Mouse (Mus musculus) cerebellum, adult 11-12 months (tissue): ENCODE results near the gene Samd4b.
A peak's percentile ranks its signal among the peaks of the same experiment; 100 is the strongest.

Experiments
- DNase-seq: peaks from one replicate; pipeline ENCODE4 v3.0.0; 2022

Gene Samd4b

DNA sequence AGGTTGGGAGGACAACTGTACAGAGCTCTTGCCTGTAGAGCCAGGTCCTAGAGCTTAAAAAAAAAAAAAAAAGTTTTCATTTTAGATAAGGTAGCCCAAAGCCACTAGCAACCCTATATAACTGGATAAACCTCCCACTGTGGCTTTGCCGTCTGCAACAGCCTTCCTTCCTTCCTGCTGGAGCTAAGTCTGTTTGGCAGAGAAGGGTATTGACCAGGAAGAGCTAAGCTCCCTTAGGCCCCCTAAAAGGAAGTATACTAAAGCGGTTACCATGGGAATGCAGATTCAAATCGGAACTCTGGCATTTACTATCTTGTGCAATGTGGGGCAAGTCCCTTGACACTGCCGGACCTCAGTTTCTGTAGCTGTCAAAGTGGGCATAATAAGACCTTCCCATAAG is 155.3 kb downstream of the Samd4b start:
- no peak for DNase-seq

DNA sequence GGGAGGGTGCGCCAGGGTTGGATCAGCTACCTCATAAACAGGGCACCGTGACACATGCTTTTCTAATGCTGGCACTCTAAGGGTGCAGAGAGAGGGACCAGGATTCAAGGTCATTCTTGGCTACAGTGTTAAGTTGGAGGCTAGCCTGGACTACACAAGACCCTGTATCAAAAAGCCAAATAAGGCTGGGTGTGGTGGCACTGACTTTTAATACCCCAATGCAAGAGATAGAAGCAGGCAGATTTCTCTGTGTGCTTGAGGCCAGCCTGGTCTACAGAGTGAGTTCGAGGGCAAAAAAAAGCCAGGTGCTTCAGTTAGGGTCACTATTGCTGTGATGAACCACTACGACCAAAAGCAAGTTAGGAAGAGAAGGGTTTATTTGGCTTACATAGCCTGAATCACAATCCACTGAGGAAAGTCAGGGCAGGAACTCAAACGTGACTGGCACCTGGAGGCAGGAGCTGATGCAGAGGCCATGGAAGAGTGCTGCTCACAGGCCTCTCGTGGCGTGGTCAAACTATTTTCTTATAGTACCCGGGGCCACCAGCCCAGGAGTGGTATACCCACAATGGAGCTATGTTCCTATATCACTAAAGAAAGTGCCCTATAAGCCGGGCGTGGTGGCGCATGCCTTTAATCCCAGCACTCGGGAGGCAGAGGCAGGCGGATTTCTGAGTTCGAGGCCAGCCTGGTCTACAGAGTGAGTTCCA is 156.0 kb downstream of the Samd4b start:
- no peak for DNase-seq

DNA sequence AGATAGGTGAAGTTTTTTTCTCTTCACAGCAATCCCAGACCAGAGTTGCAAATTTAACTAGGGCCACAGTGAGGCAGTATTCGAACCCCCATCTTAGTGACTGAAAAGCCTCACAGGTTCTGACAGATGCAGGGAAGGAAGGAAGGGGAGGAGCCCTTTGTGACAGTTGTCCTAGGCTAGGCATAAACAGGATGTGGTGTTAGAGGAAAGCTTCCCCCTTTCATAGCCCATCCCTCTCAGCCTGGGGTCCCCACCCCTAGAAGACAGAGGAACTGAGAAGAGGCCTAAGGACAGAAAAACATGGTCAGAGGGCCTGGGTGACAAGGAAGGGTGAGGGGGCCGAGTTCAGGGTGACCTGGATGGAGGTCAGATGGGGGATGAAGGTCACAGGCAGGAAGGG is 157.2 kb downstream of the Samd4b start:
- DNase-seq: no peak

DNA sequence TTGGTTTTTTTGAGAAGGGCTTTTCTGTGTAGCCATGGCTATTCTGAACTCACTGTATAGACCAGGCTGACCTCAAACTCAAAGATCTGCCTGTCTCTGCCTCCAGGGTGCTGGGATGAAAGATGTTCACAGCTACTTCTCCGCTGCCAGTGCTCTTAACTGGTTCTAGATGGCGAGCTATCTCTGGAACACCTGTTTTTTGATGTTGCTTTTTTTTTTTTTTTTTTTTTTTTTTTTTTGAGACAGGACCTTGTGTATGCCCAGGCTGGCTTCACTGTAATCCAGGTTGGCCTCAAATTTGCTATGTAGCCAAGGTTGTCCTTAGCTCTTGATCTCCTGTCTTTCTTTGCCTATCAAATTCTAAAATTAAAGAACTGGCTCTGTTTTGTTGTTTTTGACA is 159.2 kb downstream of the Samd4b start:
- no peak for DNase-seq

DNA sequence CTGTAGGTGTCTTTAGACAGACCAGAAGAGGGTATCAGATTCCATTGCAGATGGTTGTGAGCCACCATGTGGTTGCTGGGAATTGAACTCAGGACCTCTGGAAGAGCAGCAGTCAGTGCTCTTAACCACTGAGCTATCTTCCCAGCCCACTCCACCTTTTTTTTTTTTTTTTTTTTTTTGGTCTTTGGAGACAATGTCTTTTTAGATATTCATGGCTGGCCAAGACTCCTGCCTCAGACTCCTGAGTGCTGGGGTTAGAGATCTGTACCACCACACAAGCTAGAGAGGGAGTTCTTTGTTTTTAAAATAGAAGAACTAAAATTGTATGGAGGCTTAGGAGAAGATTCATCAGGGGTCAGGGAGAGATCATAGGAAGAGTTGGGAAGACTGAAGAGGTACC is 160.0 kb downstream of the Samd4b start:
- no peak for DNase-seq

DNA sequence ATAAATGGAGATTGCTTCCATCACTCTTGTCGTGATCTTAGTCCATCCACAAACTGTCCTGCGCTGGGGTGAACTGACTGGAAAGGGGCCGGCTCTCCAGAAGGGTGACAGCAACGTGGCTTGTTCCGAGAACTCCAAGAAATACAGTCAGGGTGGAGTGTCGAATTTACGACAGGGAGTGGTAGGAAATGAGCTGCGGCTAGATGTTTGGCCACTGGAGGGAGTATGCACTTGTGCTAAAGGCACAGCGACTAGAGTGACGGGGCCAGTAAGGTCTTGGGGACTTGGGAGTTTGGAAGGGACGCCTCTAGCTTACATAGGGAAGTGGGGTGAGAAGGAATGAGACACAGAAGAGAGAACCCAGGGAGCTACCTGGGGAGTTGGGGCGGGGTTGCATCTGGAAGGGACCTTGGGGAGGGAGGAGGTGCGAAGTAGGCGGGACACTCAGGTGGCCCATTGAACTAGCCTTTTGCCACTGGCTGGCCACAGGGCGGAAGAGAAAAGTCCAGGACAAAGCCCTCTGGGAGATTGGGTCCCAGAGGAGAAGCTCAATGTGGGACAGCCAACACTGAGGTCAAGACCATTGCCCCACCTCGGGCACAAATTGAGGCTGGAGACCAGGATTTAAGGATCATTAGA is 160.9 kb downstream of the Samd4b start, which contains the start of gene Gmfg:
Gene Gmfg (plus strand): TSS at position 516 of the 639 bp plus-strand sequence.
- DNase-seq: peak; percentile 79

DNA sequence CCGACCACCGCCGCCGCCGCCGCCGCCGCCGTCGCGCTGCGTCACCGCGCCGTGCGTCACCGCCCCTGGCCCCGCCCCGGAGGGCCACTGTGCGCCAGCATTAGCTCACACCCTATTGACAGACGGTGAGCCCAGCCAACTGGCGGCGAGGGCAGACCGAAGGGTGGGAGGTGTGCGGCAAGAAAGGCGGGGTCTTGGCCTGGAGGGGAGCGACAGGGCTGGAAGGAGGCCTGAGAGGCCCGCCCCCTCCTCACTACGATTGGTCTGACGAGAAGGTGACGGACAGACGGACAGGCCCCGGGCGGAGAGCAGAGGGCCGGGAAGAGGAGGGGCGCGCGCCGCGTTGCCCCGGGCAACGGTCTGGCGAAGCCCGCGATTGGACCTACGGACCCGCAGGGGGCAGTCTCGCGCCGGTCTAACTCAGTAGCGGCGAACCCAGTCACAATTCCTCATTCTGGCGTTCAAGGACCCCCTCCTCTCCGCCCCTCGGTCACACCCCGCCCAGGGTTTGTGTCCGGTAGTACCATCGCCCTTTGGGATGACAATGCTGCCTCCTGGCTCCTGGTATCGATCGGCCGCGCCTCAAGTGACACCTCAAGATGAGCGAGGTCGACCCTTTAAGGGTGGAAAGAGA is 161.6 kb downstream of the Samd4b start:
- peak; percentile 100 for DNase-seq

DNA sequence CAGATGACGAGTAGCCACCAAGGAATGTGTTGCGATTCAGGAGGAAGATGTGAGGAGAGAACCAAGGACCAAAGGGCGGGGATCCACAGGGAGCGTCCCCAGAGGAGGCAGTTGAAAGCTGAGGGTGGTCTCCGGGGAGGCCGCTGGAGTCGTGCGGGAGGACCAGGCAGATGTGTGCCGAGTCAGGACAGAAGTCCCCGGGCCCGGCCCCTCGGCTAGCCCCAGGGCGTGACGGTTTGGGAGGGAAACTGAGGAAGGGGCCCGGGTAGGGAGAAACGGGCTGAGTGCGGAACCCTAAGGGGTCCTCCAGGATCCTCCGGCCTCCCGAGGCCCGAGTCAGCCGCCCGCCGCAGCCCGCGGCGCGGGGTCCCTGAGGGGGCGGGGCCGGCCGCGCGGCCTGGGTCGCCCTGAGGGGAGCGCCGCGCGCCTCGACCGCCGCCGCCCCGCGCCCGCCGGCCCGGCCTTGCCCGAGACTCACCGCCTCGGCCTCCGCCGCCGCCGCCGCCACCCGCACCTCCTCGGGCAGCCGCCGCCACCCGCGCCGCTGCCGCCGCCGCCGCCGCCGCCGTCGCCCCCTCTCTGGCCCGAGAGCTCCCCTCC is 162.2 kb downstream of the Samd4b start:
- peak; percentile 72 for DNase-seq

DNA sequence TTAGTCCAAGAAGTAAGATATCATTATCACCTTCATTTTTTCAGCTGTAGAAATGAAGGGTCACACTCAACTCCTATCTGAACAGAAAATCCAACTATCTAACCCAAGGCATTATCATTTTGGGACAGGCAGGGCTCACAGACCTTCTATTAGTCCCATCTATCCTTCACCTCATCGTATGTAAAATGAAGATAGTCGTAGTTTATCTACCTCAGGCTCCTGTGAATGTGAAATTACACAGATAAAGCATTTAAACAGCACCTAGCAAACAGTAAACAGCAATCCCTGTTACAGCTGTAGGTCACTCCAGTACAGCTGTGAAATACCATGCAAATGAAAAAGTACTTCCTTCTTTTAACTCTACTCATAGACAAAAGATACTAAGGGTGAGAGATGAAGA is 165.7 kb downstream of the Samd4b start:
- no peak for DNase-seq

DNA sequence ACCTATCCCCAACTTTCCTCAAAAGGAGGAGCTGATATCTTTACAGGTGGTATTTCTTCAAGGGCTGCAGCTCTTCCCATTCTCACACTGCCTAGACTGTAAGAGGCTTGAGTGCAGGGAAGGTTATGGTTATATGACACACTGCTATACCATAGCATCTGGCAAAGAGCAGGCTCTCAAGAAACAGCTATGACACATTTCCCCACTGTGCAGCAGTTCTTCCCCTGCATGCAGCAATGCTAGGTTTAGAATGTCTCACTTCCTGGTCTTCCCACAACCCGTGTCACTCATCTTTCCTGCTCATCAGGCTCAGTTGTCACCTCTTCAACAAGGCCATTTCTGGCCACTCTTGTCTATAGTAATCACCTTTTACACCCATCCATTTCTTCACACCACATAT is 167.4 kb downstream of the Samd4b start:
- DNase-seq: no peak

DNA sequence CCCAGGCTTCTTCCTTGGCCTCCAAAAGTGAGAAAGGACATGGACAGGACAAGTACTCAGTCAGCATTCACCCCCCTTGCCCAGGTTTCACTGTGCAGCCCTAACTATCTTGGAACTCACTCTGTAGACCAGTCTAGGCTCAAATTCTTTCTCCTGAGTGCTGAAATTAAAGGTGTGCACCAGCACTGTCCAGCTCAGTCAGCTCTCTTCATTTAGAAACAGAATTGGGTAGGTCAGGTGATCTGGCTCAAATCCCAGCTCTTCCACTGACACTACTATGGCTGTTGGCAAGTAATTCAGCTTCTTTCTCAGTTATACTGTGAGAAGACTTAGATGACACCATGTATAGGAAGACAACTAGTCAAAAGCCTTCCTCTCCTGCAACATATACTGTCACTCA is 170.2 kb downstream of the Samd4b start:
- no peak for DNase-seq

DNA sequence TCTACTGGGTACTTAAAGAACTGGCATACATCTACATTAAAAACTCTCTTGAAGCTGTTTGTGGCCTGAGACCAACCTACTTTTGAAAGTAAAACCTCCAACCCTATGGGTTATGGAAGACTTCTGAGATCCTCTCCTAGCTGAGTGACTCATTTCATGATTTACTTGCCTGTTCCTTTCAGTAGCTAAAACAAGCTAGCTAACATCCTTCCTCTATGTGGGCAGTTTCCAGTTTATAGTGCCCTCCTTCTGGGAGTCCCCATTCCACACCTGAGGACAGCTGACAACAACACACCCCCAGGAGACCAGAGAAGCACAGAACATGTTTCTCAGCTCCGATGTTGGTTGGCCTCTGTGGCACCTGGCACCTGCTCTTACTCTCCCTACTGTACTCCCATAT is 174.9 kb downstream of the Samd4b start:
- no peak for DNase-seq

DNA sequence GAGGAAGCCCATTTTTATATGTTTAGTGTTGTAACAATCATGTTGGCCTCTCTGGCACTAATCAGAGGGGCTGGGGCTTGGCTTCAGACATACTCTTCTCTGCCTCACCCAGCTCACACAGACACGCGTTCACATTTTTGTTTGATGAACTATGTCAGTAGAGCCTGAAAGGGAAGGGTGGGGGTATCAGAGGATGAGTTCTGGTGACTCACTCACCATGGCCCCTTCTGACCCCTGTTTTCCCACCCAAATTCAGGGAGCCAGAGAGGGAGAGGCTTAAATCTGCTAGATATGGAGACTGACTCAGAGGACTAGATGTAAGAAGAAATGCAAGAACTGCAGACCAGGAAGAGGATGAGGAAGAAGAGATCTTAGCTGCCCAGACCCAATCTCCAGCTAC is 178.5 kb downstream of the Samd4b start:
- no peak for DNase-seq

DNA sequence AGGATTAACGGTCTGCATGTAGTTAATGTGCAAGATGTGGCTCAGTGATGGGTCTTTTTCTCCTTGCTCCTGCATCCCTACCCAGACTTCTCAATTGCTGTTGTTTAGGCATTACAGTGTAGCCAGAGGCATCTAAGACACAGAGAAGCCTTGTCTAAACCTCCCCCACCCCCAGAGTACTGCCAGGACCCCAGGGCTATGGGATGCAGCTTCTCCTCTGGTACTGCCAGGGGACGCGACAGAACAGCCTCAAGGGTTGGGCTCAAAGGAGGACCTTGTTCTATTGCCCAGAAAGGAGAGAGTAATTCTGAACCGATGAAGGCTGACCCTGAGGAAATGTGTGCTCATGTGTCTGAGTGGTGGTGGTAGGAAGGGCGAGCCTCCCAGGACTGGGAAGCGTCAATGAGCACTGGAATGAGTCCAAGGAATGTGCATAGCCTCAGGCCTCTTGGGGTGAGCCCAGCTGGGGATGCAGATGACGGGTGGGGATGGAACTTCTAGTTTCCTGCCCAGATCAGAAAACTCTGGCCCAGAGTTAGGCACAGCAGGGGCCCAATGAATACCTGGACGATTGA is 179.8 kb downstream of the Samd4b start:
- DNase-seq: no peak

DNA sequence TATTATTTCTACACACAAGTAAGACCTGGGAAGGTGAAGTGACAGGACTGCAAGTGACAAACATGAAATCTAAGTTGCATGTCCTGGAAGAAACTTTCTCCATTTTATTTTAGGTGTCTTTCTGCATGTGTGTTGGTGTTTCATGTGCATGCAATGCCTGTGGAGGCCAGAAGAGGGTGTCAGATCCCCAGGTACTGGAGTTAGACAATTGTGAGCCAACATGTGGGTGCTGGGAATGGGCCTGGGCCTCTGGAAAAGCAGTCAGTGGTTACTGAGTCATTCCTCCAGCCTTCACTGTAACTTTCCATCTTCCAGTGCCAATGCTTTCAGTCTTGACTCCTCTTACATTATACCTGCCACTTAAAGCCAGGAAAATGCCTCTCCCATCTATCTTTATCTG is 180.6 kb downstream of the Samd4b start:
- DNase-seq: no peak

DNA sequence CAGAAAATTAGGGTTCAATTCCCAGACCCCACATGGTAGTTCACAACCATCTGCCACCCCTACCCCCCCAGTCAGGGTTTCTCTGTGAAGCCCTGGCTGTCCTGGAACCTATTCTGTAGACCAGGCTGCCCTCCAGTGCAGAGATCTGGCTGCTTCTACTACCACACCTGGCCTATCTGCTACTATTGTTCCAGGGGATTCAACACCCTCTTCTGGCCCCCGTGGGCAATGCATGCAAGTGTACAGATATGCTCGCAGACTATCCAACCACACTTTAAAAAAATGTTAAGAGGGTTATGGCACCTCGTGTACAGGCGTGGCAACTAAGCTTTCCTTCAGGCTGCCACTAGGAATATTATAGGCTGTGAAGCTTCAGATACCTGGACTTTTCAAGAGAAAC is 185.1 kb downstream of the Samd4b start:
- no peak for DNase-seq

DNA sequence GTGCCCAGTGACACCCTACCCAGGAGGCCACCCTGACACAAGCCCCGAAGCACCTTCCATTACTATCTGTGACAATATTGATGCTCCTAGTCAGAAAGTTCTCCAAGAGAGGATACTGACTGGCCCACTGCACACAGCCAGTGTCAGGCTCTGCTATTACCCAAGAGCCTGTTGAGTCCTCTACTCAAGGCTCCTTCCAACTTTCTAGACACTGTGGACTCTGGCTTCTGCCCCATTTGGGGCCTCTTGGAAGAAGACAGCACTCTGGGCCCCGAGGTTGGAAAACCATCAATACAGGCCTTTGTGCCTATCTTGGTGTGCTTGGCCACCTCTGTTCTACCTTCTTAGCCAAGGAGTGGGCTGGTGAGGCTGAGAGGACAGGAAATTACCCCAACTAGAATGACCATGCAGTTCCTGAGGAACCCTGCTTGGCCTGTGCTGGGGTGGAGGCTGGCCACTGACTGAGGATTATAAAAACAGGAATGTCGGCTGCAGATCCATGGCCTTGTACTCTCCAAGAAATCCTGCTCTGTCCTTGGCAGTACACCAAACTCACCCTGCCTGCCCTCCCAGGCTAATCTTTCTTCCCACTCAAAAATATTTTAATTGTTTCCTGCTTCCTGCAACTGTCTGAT is 187.0 kb downstream of the Samd4b start:
- DNase-seq: no peak

DNA sequence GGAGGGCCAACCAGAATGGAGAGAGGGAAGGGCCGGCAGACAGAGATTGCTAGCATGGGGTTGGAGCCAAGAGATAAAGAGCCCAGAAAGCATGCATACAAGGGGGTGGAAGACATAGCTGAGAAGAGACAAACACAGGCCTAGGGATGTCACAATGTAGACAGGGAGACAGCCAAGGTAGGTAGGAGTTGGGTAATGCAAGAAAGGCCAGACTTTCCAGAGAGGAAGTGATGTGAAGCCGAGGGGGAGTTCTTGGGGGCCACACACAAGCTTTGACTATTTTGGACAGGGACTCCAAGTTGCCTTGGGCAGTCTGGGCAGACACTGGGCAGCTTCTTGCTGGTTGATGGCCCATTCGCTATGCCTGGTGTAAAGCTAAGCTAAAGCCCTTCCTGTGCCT is 196.0 kb downstream of the Samd4b start:
- no peak for DNase-seq

DNA sequence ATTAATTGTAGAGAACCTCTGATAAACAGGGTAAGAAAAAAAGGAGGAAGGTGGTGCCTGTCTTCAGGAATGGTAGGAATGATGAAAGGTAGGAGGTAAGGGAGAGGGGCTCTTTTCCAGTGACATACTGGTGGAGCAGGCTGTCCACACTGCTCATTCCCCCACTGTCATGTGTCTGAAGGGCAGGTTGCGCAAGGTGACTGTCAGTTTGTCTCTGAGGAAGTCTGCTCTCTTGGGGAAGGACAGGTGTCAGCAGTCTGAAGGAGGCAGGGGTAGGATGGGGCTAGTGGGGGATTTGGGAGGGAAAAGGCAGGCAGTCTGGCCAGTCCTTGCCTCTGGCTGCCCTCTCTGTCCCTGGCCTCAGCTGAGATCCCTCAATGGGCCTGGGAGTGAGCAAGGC is 196.9 kb downstream of the Samd4b start:
- DNase-seq: no peak

DNA sequence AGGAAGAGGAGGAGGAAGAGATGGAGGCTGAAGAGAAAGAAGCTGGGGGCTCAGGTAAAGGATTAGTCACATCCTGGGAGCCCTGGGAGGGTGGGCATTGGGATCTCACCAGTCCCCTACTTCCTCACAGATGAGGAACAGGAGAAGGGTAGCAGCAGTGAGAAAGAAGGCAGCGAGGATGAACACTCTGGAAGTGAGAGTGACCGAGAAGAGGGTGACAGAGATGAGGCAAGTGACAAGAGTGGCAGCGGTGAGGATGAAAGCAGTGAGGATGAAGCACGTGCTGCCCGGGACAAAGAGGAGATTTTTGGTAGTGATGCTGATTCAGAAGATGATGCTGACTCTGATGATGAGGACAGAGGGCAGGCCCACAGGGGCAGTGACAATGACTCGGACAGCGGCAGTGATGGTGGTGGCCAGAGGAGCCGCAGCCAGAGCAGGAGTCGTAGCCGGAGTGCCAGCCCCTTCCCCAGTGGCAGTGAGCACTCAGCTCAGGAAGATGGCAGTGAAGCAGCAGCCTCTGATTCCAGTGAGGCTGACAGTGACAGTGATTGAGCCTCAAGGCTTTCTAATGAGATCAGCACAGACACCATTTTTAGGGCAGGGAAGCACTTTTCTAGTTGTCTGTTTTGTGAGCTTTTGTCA is 199.1 kb downstream of the Samd4b start:
- no peak for DNase-seq

DNA sequence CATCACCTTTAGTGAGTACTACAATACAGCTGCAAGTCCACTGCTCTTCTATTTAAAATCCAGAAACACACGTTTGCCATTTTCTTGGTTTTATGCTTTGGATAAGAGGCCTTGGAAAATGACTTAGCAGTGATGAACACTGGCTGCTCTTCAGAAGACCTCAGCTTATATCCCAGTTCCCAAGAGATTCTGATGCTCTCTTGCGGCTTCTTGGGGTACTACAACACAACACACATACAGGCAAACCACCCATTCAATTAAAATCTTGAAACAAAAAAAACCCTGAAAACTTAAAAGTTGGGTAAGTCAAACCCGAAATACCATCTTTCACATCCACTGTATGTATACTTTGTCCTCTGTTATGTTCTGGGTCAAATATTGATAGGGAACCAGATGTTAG is 199.9 kb downstream of the Samd4b start:
- no peak for DNase-seq

DNA sequence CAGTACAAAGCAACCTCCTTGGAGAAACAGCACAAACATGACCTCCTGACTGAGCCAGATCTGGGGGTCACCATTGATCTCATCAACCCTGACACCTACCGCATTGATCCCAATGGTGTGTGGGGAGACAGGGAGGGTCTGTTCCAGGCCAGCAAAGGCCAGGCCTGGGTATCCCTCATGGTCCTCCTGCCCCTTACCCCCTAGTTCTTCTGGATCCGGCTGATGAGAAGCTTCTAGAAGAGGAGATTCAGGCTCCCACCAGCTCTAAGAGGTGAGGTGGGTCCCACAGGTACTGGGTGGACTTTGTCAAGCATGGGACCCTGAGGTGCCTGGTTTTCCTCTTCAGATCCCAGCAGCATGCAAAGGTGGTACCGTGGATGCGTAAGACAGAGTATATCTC is 202.5 kb downstream of the Samd4b start:
- DNase-seq: no peak
